Mouse (Mus musculus): Measurements from ENCODE around the gene Scgb3a1. TPM values are rescaled to one million over a fixed set of nuclear protein-coding genes. Genes with fewer than 3 reads are reported as not detected.

The Scgb3a1 gene
- polyA plus RNA-seq, 1 experiment from 2014 or later: not detected

GRCm38 (mm10) chr11:49645677-49646076 lies 17.7 kb upstream of the Scgb3a1 start:
- no peak overlapping the region for H3K27ac ChIP-seq (replicated peaks)
- no peaks in the 10 kb centered on the region for H3K4me1 ChIP-seq
- no peak overlapping the region for H3K4me3 ChIP-seq
- no peaks in the 10 kb centered on the region for H3K9me3 ChIP-seq
- ATAC-seq (replicated peaks): no peak
- WGBS: 62% methylated on average over 7 of the region's 8 CpGs
- H3K4me2 ChIP-seq (replicated peaks): no peak overlapping the region
- no peaks in the 10 kb centered on the region for H3K36me3 ChIP-seq
- no peak overlapping the region for H3K9ac ChIP-seq (replicated peaks)
- H3K27me3 ChIP-seq: no peaks in the 10 kb centered on the region

GRCm38 (mm10) chr11:49650113-49650993 lies 13.1 kb upstream of the Scgb3a1 start:
- ATAC-seq (replicated peaks): no peak
- 0 out of 2 replicates have a peak, but pooled peaks cover 3% of the 10 kb centered on the region for H3K4me1 ChIP-seq
- H3K36me3 ChIP-seq: no peaks in the 10 kb centered on the region
- no peak overlapping the region for H3K27ac ChIP-seq (replicated peaks)
- no peak overlapping the region for H3K9ac ChIP-seq (replicated peaks)
- no peak overlapping the region for H3K4me3 ChIP-seq
- 66% methylated on average over 18 of the region's 18 CpGs for WGBS
- H3K4me2 ChIP-seq (replicated peaks): no peak overlapping the region
- H3K27me3 ChIP-seq: no peaks in the 10 kb centered on the region
- no peaks in the 10 kb centered on the region for H3K9me3 ChIP-seq

- Histone ChIP-seq H3K9me3 (no peaks in the 10 kb centered on the region), H3K36me3 (no peaks in the 10 kb centered on the region), H3K4me2 (replicated peaks) (no peak overlapping the region), H3K27me3 (no peaks in the 10 kb centered on the region), H3K27ac (replicated peaks) (no peak overlapping the region), H3K4me3 (no peak overlapping the region), H3K4me1 (0 out of 2 replicates have a peak, but pooled peaks cover 3% of the 10 kb centered on the region), H3K9ac (replicated peaks) (no peak overlapping the region)
- WGBS: 82% methylated on average over 16 of the region's 16 CpGs
- no peak for ATAC-seq (replicated peaks)
Measured at GRCm38 (mm10) chr11:49650994-49651761, 12.2 kb upstream of the Scgb3a1 start.

- ATAC-seq (replicated peaks): no peak; the same call in 1 of the 2 replicates
Measured at GRCm38 (mm10) chr11:49651762-49652322, 11.6 kb upstream of the Scgb3a1 start.

GRCm38 (mm10) chr11:49652401-49653078 lies 10.9 kb upstream of the Scgb3a1 start:
- Histone ChIP-seq H3K4me2 (replicated peaks) (peak overlapping the region; percentile 15), H3K4me3 (no peak overlapping the region), H3K4me1 (0 out of 2 replicates have a peak, but pooled peaks cover 3% of the 10 kb centered on the region), H3K27ac (replicated peaks) (no peak overlapping the region), H3K27me3 (no peaks in the 10 kb centered on the region), H3K36me3 (no peaks in the 10 kb centered on the region), H3K9ac (replicated peaks) (no peak overlapping the region), H3K9me3 (no peaks in the 10 kb centered on the region)
- peak; percentile 74 for ATAC-seq (replicated peaks)
- 24% methylated on average over 19 of the region's 19 CpGs for WGBS

More at GRCm38 (mm10) chr11:49651762-49652322, 11.6 kb upstream of the Scgb3a1 start:
- WGBS: 88% methylated on average over 10 of the region's 10 CpGs
- Histone ChIP-seq H3K4me2 (replicated peaks) (no peak overlapping the region), H3K9me3 (no peaks in the 10 kb centered on the region), H3K27ac (replicated peaks) (no peak overlapping the region), H3K4me3 (no peak overlapping the region), H3K9ac (replicated peaks) (no peak overlapping the region), H3K4me1 (0 out of 2 replicates have a peak, but pooled peaks cover 3% of the 10 kb centered on the region), H3K36me3 (no peaks in the 10 kb centered on the region), H3K27me3 (no peaks in the 10 kb centered on the region)

- Histone ChIP-seq H3K9ac (replicated peaks) (no peak overlapping the region), H3K4me1 (0 out of 2 replicates have a peak, but pooled peaks cover 3% of the 10 kb centered on the region), H3K27me3 (no peaks in the 10 kb centered on the region), H3K9me3 (no peaks in the 10 kb centered on the region), H3K4me2 (replicated peaks) (peak overlapping the region; percentile 15), H3K36me3 (no peaks in the 10 kb centered on the region), H3K27ac (replicated peaks) (no peak overlapping the region), H3K4me3 (no peak overlapping the region)
- 39% methylated on average over 11 of the region's 11 CpGs for WGBS
- ATAC-seq (replicated peaks): no peak; the same call in 1 of the 2 replicates
Measured at GRCm38 (mm10) chr11:49653079-49653408, 10.4 kb upstream of the Scgb3a1 start.

GRCm38 (mm10) chr11:49654651-49655050 lies 8.8 kb upstream of the Scgb3a1 start:
- Histone ChIP-seq H3K4me2 (replicated peaks) (no peak overlapping the region), H3K27me3 (no peaks in the 10 kb centered on the region), H3K9ac (replicated peaks) (no peak overlapping the region), H3K4me1 (0 out of 2 replicates have a peak, but pooled peaks cover 3% of the 10 kb centered on the region), H3K4me3 (no peak overlapping the region), H3K36me3 (no peaks in the 10 kb centered on the region), H3K9me3 (no peaks in the 10 kb centered on the region), H3K27ac (replicated peaks) (no peak overlapping the region)
- no peak for ATAC-seq (replicated peaks)
- 94% methylated on average over 5 of the region's 5 CpGs for WGBS

GRCm38 (mm10) chr11:49655501-49655900 lies 7.9 kb upstream of the Scgb3a1 start:
- H3K4me1 ChIP-seq: 0 out of 2 replicates have a peak, but pooled peaks cover 3% of the 10 kb centered on the region
- no peaks in the 10 kb centered on the region for H3K9me3 ChIP-seq
- no peak overlapping the region for H3K4me3 ChIP-seq
- no peak for ATAC-seq (replicated peaks)
- no peak overlapping the region for H3K4me2 ChIP-seq (replicated peaks)
- no peaks in the 10 kb centered on the region for H3K27me3 ChIP-seq
- no peaks in the 10 kb centered on the region for H3K36me3 ChIP-seq
- no peak overlapping the region for H3K27ac ChIP-seq (replicated peaks)
- H3K9ac ChIP-seq (replicated peaks): no peak overlapping the region

GRCm38 (mm10) chr11:49658065-49658464 lies 5.3 kb upstream of the Scgb3a1 start:
- no peak overlapping the region for H3K9ac ChIP-seq (replicated peaks)
- 0 out of 2 replicates have a peak, but pooled peaks cover under 1% of the 10 kb centered on the region for H3K4me1 ChIP-seq
- no peak for ATAC-seq (replicated peaks)
- no peaks in the 10 kb centered on the region for H3K36me3 ChIP-seq
- WGBS: 92% methylated on average over 4 of the region's 4 CpGs
- H3K4me3 ChIP-seq: no peak overlapping the region
- no peaks in the 10 kb centered on the region for H3K27me3 ChIP-seq
- no peak overlapping the region for H3K4me2 ChIP-seq (replicated peaks)
- no peaks in the 10 kb centered on the region for H3K9me3 ChIP-seq
- H3K27ac ChIP-seq (replicated peaks): no peak overlapping the region

- no peaks in the 10 kb centered on the region for H3K27me3 ChIP-seq
Measured at GRCm38 (mm10) chr11:49658791-49659469, 4.5 kb upstream of the Scgb3a1 start.

GRCm38 (mm10) chr11:49659470-49659799 lies 4.0 kb upstream of the Scgb3a1 start:
- no peak overlapping the region for H3K27ac ChIP-seq (replicated peaks)
- no peaks in the 10 kb centered on the region for H3K4me1 ChIP-seq
- WGBS: 74% methylated on average over 7 of the region's 7 CpGs
- H3K27me3 ChIP-seq: no peaks in the 10 kb centered on the region
- H3K4me3 ChIP-seq: no peak overlapping the region
- ATAC-seq (replicated peaks): no peak
- no peak overlapping the region for H3K4me2 ChIP-seq (replicated peaks)
- no peaks in the 10 kb centered on the region for H3K9me3 ChIP-seq
- no peak overlapping the region for H3K9ac ChIP-seq (replicated peaks)
- H3K36me3 ChIP-seq: no peaks in the 10 kb centered on the region

More at GRCm38 (mm10) chr11:49658791-49659469, 4.5 kb upstream of the Scgb3a1 start:
- H3K9me3 ChIP-seq: no peaks in the 10 kb centered on the region
- H3K36me3 ChIP-seq: no peaks in the 10 kb centered on the region
- H3K9ac ChIP-seq (replicated peaks): no peak overlapping the region
- 72% methylated on average over 10 of the region's 10 CpGs for WGBS
- no peak overlapping the region for H3K4me2 ChIP-seq (replicated peaks)
- H3K4me1 ChIP-seq: no peaks in the 10 kb centered on the region
- H3K27ac ChIP-seq (replicated peaks): no peak overlapping the region
- no peak for ATAC-seq (replicated peaks)
- H3K4me3 ChIP-seq: no peak overlapping the region
